Mouse (Mus musculus): ENCODE results near the gene Vpreb1. TPM values are rescaled to one million over a fixed set of nuclear protein-coding genes. Genes with fewer than 3 reads are reported as not detected.

Vpreb1 gene
- polyA plus RNA-seq (2016; fragmentation: Nextera tagmentation; extraction: Ambion mirVana), result 2.1 and 2.2 TPM in 2 replicates

DNA sequence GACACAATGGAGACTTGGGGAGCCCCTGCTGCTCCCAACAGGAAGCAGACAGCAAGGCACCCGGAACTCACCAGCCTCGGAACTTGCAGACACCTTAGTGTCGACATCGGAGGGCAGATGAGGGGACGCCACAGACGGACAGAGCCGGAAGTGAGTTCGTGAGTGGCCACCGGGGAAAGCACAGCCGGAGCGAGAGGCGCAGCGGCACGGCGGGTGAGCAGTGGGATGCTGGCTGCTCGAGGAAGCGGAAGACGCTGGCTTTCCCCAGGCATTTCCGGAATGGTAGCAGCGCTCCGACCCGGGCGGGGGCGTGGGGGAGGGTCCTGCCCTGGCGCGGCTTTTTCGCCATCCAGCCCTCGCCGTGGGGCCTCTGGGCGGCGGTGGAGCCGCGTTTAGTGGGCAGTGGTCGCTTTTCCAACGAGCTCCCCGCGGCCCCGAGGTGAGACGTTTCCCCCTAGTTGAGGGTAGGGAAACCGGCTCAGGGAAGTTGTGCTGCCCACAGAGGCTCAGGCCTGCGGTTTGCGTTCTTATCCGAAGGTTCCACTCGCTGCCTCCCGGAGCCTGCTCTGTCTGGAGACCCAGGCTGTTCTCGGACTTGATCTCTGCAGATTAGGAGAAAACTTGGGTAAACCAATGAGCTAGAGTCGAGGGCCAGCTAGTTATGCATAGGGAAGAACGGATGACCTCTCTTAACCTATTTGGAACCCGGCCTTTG lies at the start of gene Vpreb1, which contains the start of gene Top3b:
Gene Vpreb1 (minus strand): TSS at position 227 of the 715 bp plus-strand sequence.
Gene Top3b (plus strand): TSS at position 120 of the 715 bp plus-strand sequence.
- peak within 1 kb of the TSS; percentile 89 for H3K27ac ChIP-seq (replicated peaks)
- H3K4me3 ChIP-seq, result peak within 1 kb of the TSS; percentile 66
- under 1% methylated on average over 49 of the region's 49 CpGs for WGBS
- DNase-seq (ENCODE audit: low spot score), result peak; percentile 97
- peaks cover 11% of the 10 kb centered on the region for H3K4me1 ChIP-seq
- H3K36me3 ChIP-seq, result peaks cover 9% of the 10 kb centered on the region
- peaks cover under 1% of the 10 kb centered on the region; the same call in 1 of the 2 replicates for H3K9me3 ChIP-seq (replicated peaks)
- H3K27me3 ChIP-seq (ENCODE audit: low read depth, poor library complexity, severe bottlenecking), result no peaks in the 10 kb centered on the region

GRCm38 (mm10) chr16:16918441-16919117 lies 47.9 kb upstream of the Vpreb1 start:
- Histone ChIP-seq H3K4me1 (no peaks in the 10 kb centered on the region), H3K27me3 (ENCODE audit: low read depth, poor library complexity, severe bottlenecking) (no peaks in the 10 kb centered on the region), H3K36me3 (peaks cover 97% of the 10 kb centered on the region), H3K4me3 (no peak overlapping the region), H3K9me3 (replicated peaks) (no peaks in the 10 kb centered on the region), H3K27ac (replicated peaks) (no peak overlapping the region)
- 89% methylated on average over 7 of the region's 7 CpGs for WGBS
- DNase-seq (ENCODE audit: low spot score), result no peak

GRCm38 (mm10) chr16:16913440-16913839 lies 42.8 kb upstream of the Vpreb1 start:
- Histone ChIP-seq H3K4me3 (no peak overlapping the region), H3K36me3 (peaks cover 91% of the 10 kb centered on the region)
- 90% methylated on average over 1 of the region's 1 CpGs for WGBS

GRCm38 (mm10) chr16:16911641-16912597 lies 41.3 kb upstream of the Vpreb1 start:
- Histone ChIP-seq H3K9me3 (replicated peaks) (no peaks in the 10 kb centered on the region), H3K27me3 (ENCODE audit: low read depth, poor library complexity, severe bottlenecking) (no peaks in the 10 kb centered on the region), H3K4me1 (peaks cover 10% of the 10 kb centered on the region), H3K4me3 (no peak overlapping the region), H3K36me3 (peaks cover 86% of the 10 kb centered on the region), H3K27ac (replicated peaks) (peak overlapping the region; percentile 87)
- peak; percentile 86 for DNase-seq (ENCODE audit: low spot score)
- 35% methylated on average over 13 of the region's 13 CpGs for WGBS

More at GRCm38 (mm10) chr16:16913440-16913839, 42.8 kb upstream of the Vpreb1 start:
- no peaks in the 10 kb centered on the region for H3K27me3 ChIP-seq (ENCODE audit: low read depth, poor library complexity, severe bottlenecking)
- H3K27ac ChIP-seq (replicated peaks), result no peak overlapping the region
- H3K4me1 ChIP-seq, result peaks cover 10% of the 10 kb centered on the region
- no peak for DNase-seq (ENCODE audit: low spot score)
- H3K9me3 ChIP-seq (replicated peaks), result no peaks in the 10 kb centered on the region

- Histone ChIP-seq H3K27ac (replicated peaks) (no peak overlapping the region), H3K9me3 (replicated peaks) (no peaks in the 10 kb centered on the region), H3K4me1 (peaks cover 10% of the 10 kb centered on the region), H3K27me3 (ENCODE audit: low read depth, poor library complexity, severe bottlenecking) (no peaks in the 10 kb centered on the region), H3K4me3 (no peak overlapping the region), H3K36me3 (peaks cover 87% of the 10 kb centered on the region)
- DNase-seq (ENCODE audit: low spot score), result no peak
- WGBS, result 79% methylated on average over 6 of the region's 6 CpGs
These were observed 37.2 kb upstream of the Vpreb1 start for GRCm38 (mm10) chr16:16907799-16908198.

GRCm38 (mm10) chr16:16903188-16903587 lies 32.5 kb upstream of the Vpreb1 start:
- Histone ChIP-seq H3K4me3 (no peak overlapping the region), H3K27ac (replicated peaks) (no peak overlapping the region), H3K27me3 (ENCODE audit: low read depth, poor library complexity, severe bottlenecking) (no peaks in the 10 kb centered on the region), H3K9me3 (replicated peaks) (no peaks in the 10 kb centered on the region), H3K36me3 (peaks cover 50% of the 10 kb centered on the region), H3K4me1 (no peaks in the 10 kb centered on the region)
- 91% methylated on average over 5 of the region's 5 CpGs for WGBS
- no peak for DNase-seq (ENCODE audit: low spot score)

DNA sequence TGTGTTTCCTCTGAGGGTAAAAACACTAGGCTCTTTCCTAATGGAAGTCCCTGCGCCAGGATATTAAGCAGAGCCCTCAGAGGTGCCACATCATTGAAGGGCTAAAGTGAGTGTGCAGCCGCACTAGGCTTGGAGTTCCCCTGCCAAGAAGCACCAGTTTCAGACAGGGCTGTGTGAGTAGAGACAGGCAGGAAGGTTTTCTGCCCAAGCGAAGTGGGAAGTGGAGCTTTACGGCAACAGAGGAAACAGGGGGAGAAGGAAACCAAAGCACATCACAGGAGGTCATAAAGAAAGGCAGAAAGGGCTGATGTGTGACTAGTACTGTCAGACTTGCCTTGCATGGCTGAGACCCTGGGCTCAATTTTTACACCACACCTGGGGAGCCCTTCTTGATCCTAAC lies 31.7 kb upstream of the Vpreb1 start:
- 84% methylated on average over 4 of the region's 4 CpGs for WGBS
- Histone ChIP-seq H3K4me1 (peaks cover 7% of the 10 kb centered on the region), H3K9me3 (replicated peaks) (no peaks in the 10 kb centered on the region), H3K27ac (replicated peaks) (no peak overlapping the region; the same call in 1 of the 2 replicates), H3K4me3 (no peak overlapping the region), H3K27me3 (ENCODE audit: low read depth, poor library complexity, severe bottlenecking) (no peaks in the 10 kb centered on the region), H3K36me3 (peaks cover 45% of the 10 kb centered on the region)
- DNase-seq (ENCODE audit: low spot score), result no peak

DNA sequence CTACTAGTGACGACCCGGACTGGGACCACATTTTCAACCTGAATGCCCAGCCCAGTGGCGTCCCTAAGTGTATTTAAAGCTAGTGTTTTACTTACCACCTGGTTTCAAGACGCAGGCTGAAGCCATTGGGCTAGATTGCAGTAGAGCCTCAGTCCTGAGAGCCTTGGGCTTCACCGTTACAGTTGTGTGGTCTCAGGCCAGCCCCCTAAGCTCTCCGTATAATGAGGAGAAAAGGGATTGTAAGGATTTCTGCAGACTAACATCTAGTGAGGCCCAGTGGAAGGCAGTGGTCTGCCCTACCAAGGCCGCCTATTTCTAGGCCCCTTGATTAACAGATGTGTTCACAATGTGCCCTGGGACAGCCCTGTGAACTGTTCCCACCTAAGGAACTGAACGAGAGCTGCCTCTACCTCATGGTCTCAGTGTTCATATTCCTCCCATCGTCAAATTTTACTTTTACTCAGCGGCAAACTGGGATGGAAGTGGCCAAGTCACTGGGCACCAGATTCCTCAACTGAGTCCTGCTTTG lies 26.5 kb upstream of the Vpreb1 start:
- DNase-seq (ENCODE audit: low spot score), result no peak
- 31% methylated on average over 10 of the region's 10 CpGs for WGBS
- Histone ChIP-seq H3K9me3 (replicated peaks) (no peaks in the 10 kb centered on the region), H3K27ac (replicated peaks) (peak overlapping the region; percentile 85), H3K4me3 (peak overlapping the region; percentile 74), H3K27me3 (ENCODE audit: low read depth, poor library complexity, severe bottlenecking) (no peaks in the 10 kb centered on the region), H3K4me1 (peaks cover 21% of the 10 kb centered on the region), H3K36me3 (peaks cover 23% of the 10 kb centered on the region)

DNA sequence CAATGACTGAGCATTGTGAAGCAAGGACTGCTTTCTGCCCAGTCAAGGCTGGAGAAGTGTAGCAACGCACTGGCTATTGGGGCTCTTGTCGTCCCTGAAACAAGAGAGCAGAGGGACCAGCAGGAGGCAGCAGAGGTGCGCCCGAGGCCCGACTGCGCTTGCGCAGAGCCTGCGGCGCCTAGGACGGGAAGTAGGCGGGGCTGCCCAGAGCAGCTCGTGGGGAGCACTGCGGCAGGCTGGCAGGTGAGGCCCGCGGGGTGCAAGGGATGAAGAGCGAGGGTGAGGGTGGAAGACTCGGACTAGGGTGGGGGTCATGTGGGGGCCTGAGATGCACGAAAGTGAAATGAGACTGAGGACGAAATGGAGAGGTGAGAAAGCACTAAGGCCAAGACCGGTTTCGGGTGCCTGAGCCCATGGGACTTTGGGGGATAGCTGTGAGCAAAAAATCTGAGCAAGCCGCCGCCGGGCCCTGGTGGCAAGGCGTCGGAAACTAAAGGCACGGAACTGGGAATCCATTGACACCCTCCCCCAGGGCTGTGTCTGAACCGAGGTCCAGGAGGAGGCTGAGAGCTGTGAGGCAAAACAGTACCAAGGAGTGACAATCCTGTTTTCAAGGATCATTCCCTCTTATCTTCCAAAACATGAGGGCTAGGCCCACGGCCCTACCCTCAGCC lies 25.9 kb upstream of the Vpreb1 start, which contains the start of gene Ppm1f:
Gene Ppm1f (plus strand): TSS at position 88 of the 674 bp plus-strand sequence.
- H3K4me1 ChIP-seq, result peaks cover 21% of the 10 kb centered on the region
- H3K27me3 ChIP-seq (ENCODE audit: low read depth, poor library complexity, severe bottlenecking), result no peaks in the 10 kb centered on the region
- 1% methylated on average over 29 of the region's 29 CpGs for WGBS
- H3K27ac ChIP-seq (replicated peaks), result peak within 1 kb of the TSS; percentile 85
- peak within 1 kb of the TSS; percentile 74 for H3K4me3 ChIP-seq
- peak; percentile 94 for DNase-seq (ENCODE audit: low spot score)
- H3K36me3 ChIP-seq, result peaks cover 29% of the 10 kb centered on the region
- no peaks in the 10 kb centered on the region for H3K9me3 ChIP-seq (replicated peaks)

DNA sequence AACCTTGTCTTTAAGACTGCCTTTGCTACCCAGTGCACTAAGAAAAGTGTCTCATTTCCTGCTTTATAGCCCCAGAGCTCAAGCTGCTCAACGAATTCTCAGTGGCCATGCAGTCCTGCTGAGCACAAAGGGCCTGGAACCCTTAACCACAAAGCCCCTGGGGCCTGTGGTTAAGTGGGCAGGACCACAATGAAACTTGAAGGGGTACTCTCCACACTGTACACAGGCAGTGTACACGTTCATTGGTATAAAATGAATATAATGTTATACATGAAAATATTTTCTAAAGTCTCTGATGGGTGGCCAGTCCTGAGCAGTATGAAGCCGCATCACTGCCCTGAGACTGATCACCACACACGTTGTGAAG lies 25.4 kb upstream of the Vpreb1 start:
- Histone ChIP-seq H3K27ac (replicated peaks) (peak overlapping the region; percentile 85), H3K36me3 (peaks cover 34% of the 10 kb centered on the region), H3K4me1 (peaks cover 21% of the 10 kb centered on the region), H3K9me3 (replicated peaks) (no peaks in the 10 kb centered on the region), H3K27me3 (ENCODE audit: low read depth, poor library complexity, severe bottlenecking) (no peaks in the 10 kb centered on the region), H3K4me3 (peak overlapping the region; percentile 74)
- 25% methylated on average over 4 of the region's 4 CpGs for WGBS
- no peak for DNase-seq (ENCODE audit: low spot score)

- H3K9me3 ChIP-seq (replicated peaks), result no peaks in the 10 kb centered on the region
- H3K27ac ChIP-seq (replicated peaks), result no peak overlapping the region
- H3K36me3 ChIP-seq, result peaks cover 70% of the 10 kb centered on the region
- no peak for DNase-seq (ENCODE audit: low spot score)
- no peak overlapping the region for H3K4me3 ChIP-seq
- WGBS, result 93% methylated on average over 7 of the region's 7 CpGs
- no peaks in the 10 kb centered on the region for H3K27me3 ChIP-seq (ENCODE audit: low read depth, poor library complexity, severe bottlenecking)
- H3K4me1 ChIP-seq, result peaks cover 15% of the 10 kb centered on the region
These were observed 21.7 kb upstream of the Vpreb1 start for GRCm38 (mm10) chr16:16892366-16892765.
